Mouse (Mus musculus): Measurements from ENCODE around the gene Nol4l.

- TF ChIP-seq TAL1 (IDR thresholded peaks at IDR 0.05; ENCODE audit: low read length) (no peak), GATA1 (IDR thresholded peaks at IDR 0.05; ENCODE audit: low read length) (no peak)
These were observed 83.3 kb downstream of the Nol4l start for GRCm38 (mm10) chr2:153446476-153446875.
